Mouse (Mus musculus) heart, embryonic 11.5 days (tissue): ENCODE results near the gene Aldoc. TPM values are rescaled to one million over a fixed set of nuclear protein-coding genes. Genes with fewer than 3 reads are reported as not detected.
A peak's percentile ranks its signal among the peaks of the same experiment; 100 is the strongest.
"Not testable (repeated sequence)": the region's sequence is repeated elsewhere in the genome, so short reads cannot be mapped to it uniquely, and the experiment has no call there.

Experiments
- ATAC-seq: fragments of 200-750 bp; cut with Nextera tagmentation; replicated peaks from 2 replicates; pipeline ENCODE4 v1.8.0; 2017; ENCODE audit warnings: moderate library complexity; ENCODE audit not compliant: insufficient number of reproducible peaks, low FRiP score, low TSS enrichment
- H3K27ac ChIP-seq: fragments of 300-500 bp; sonication (generic); 2 replicates; pipeline ENCODE4 v1.5.1; 2014; ENCODE audit warnings: mild to moderate bottlenecking, low read depth, low read length
- H3K27me3 ChIP-seq: fragments of 300-500 bp; sonication (generic); 2 replicates; pipeline ENCODE4 v1.6.1; 2014; ENCODE audit warnings: mild to moderate bottlenecking, low read length, mixed read lengths; ENCODE audit not compliant: control insufficient read depth, insufficient read depth
- H3K36me3 ChIP-seq: fragments of 300-500 bp; sonication (generic); 2 replicates; pipeline ENCODE4 v1.6.1; 2014; ENCODE audit warnings: mild to moderate bottlenecking, low read length, moderate library complexity, mixed read lengths; ENCODE audit not compliant: control insufficient read depth, insufficient read depth
- H3K4me1 ChIP-seq: fragments of 300-500 bp; sonication (generic); 2 replicates; pipeline ENCODE4 v1.6.1; 2014; ENCODE audit warnings: low read length; ENCODE audit not compliant: control insufficient read depth, insufficient read depth
- H3K4me2 ChIP-seq: fragments of 300-500 bp; sonication (generic); 2 replicates; pipeline ENCODE4 v1.6.1; 2014; ENCODE audit warnings: mild to moderate bottlenecking, moderate library complexity
- H3K4me3 ChIP-seq: fragments of 300-500 bp; sonication (generic); 2 replicates; pipeline ENCODE4 v1.5.1; 2014; ENCODE audit warnings: low read depth, low read length
- H3K9ac ChIP-seq: fragments of 300-500 bp; sonication (generic); 2 replicates; pipeline ENCODE4 v1.6.1; 2014; ENCODE audit warnings: mild to moderate bottlenecking, low read depth, low read length, moderate library complexity
- H3K9me3 ChIP-seq: fragments of 300-500 bp; sonication (generic); replicated peaks from 2 replicates; pipeline ENCODE4 v1.6.1; 2016; ENCODE audit warnings: low read length; ENCODE audit not compliant: control insufficient read depth
- WGBS: fragments of 180-500 bp; shearing (Covaris S2); extraction: QIAGEN DNeasy Blood & Tissue Kit; methylation state at CpG from one replicate; pipeline ENCODE4 v1.1.7; 2014; ENCODE audit not compliant: insufficient replicate concordance; 5-methylcytosine and 5-hydroxymethylcytosine counted together
- polyA plus RNA-seq: library from polyadenylated mRNA; unstranded; fragments of >200 nt; fragmentation: Nextera tagmentation; extraction: Ambion mirVana; gene quantifications from 2 replicates; pipeline ENCODE4 v1.2.1, GENCODE M21; 2014

Gene Aldoc
- 11.2 and 12.4 TPM in 2 replicates for polyA plus RNA-seq

- Histone ChIP-seq H3K36me3 (peaks cover 29% of the 10 kb centered on the region), H3K4me3 (peak within 1 kb of the TSS; percentile 23; the same call in 1 of the 2 replicates), H3K4me1 (peaks cover 4% of the 10 kb centered on the region; the same call in 1 of the 2 replicates), H3K9ac (no peak within 1 kb of the TSS), H3K27ac (no peak within 1 kb of the TSS), H3K27me3 (no peaks in the 10 kb centered on the region), H3K9me3 (no peaks in the 10 kb centered on the region), H3K4me2 (peak within 1 kb of the TSS; percentile 52)
- 3% methylated on average over 15 of the region's 15 CpGs for WGBS
- peak; percentile 90 for ATAC-seq
Observed at GRCm38 (mm10) chr11:78322860-78323259, at the start of gene Aldoc. Gene Aldoc, plus strand, starts transcription at chr11:78322968.

GRCm38 (mm10) chr11:78275596-78275995 is 47.2 kb upstream of the Aldoc start:
- H3K4me1 ChIP-seq = no peaks in the 10 kb centered on the region
- H3K27ac ChIP-seq = no peak overlapping the region
- peaks cover 60% of the 10 kb centered on the region for H3K36me3 ChIP-seq
- 96% methylated on average over 1 of the region's 1 CpGs for WGBS
- H3K4me3 ChIP-seq = no peak overlapping the region
- no peaks in the 10 kb centered on the region for H3K27me3 ChIP-seq
- ATAC-seq = no peak
- no peak overlapping the region for H3K4me2 ChIP-seq
- H3K9me3 ChIP-seq = no peaks in the 10 kb centered on the region
- no peak overlapping the region for H3K9ac ChIP-seq

- H3K4me3 ChIP-seq, H3K9me3 ChIP-seq: not testable (repeated sequence)
- WGBS = 91% methylated on average over 4 of the region's 4 CpGs
Observed at GRCm38 (mm10) chr11:78276169-78276568, 46.6 kb upstream of the Aldoc start.

DNA sequence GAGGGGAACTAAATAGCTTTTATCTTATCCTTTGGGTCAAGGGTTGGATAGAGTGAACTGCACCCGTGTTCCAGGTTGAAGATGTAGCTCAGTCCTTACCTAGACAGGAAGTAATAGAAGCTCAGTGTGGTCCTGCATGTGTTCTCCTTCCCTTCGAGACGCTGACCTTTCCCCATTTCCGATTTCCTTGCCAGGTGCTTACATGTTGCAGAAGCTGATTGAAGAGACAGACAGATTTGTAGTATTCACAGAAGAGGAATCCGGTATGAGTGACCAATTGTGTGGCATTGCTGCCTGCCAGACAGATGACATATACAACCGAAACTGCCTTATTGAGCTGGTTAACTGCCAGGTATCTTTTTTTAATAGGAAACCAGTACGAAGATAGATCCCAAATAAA is 43.9 kb upstream of the Aldoc start:
- Histone ChIP-seq H3K4me3 (no peak overlapping the region), H3K27me3 (no peaks in the 10 kb centered on the region), H3K9ac (no peak overlapping the region), H3K4me2 (no peak overlapping the region), H3K27ac (no peak overlapping the region), H3K36me3 (peaks cover 53% of the 10 kb centered on the region), H3K4me1 (no peaks in the 10 kb centered on the region), H3K9me3 (no peaks in the 10 kb centered on the region)
- ATAC-seq = no peak
- WGBS = 78% methylated on average over 7 of the region's 7 CpGs

More at GRCm38 (mm10) chr11:78276169-78276568, 46.6 kb upstream of the Aldoc start:
- not testable (repeated sequence) for ATAC-seq, H3K27ac ChIP-seq, H3K4me1 ChIP-seq, H3K27me3 ChIP-seq, H3K9ac ChIP-seq, H3K4me2 ChIP-seq
- H3K36me3 ChIP-seq = peaks cover 63% of the 10 kb centered on the region

GRCm38 (mm10) chr11:78279586-78279985 is 43.2 kb upstream of the Aldoc start:
- Histone ChIP-seq H3K4me1 (no peaks in the 10 kb centered on the region), H3K9ac (no peak overlapping the region), H3K4me3 (no peak overlapping the region), H3K4me2 (no peak overlapping the region), H3K9me3 (no peaks in the 10 kb centered on the region), H3K27me3 (no peaks in the 10 kb centered on the region), H3K36me3 (peaks cover 46% of the 10 kb centered on the region), H3K27ac (no peak overlapping the region)
- WGBS = 89% methylated on average over 4 of the region's 4 CpGs
- ATAC-seq = no peak

- Histone ChIP-seq H3K4me2 (no peak overlapping the region), H3K36me3 (peaks cover 35% of the 10 kb centered on the region), H3K9ac (no peak overlapping the region), H3K4me1 (no peaks in the 10 kb centered on the region), H3K4me3 (no peak overlapping the region), H3K27me3 (no peaks in the 10 kb centered on the region), H3K9me3 (no peaks in the 10 kb centered on the region), H3K27ac (no peak overlapping the region)
- WGBS = 84% methylated on average over 7 of the region's 7 CpGs
- ATAC-seq = no peak
Observed at GRCm38 (mm10) chr11:78289146-78289763, 33.5 kb upstream of the Aldoc start.

DNA sequence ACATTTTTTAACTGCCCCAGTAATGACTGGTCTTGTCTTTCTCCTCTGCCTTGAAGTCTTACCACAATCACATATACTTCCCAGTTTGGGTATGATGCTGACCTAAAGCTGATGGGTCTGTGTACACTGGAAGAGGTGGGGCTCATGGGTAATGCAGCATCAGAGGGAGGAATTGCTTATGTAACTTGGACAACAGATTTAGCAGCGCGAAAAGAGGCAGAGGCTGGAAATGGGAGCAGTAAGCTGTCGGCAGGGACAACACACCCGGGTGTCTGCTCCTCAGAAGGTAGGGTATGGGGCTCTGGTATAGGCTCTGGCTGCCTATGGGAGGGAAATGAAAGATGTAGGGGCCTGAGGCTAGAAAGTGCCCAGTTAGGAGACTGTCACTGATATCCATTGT is 32.1 kb upstream of the Aldoc start, which contains the start of gene BC030499:
BC030499 (plus strand) TSS at position 188 of the 400 bp plus-strand sequence.
- 89% methylated on average over 4 of the region's 4 CpGs for WGBS
- Histone ChIP-seq H3K27me3 (no peaks in the 10 kb centered on the region), H3K36me3 (peaks cover 27% of the 10 kb centered on the region), H3K9ac (no peak within 1 kb of the TSS), H3K4me2 (no peak within 1 kb of the TSS), H3K9me3 (no peaks in the 10 kb centered on the region), H3K4me1 (no peaks in the 10 kb centered on the region), H3K27ac (no peak within 1 kb of the TSS), H3K4me3 (no peak within 1 kb of the TSS)
- ATAC-seq = no peak

GRCm38 (mm10) chr11:78294585-78294984 is 28.2 kb upstream of the Aldoc start:
- 89% methylated on average over 6 of the region's 6 CpGs for WGBS
- no peak for ATAC-seq
- H3K27ac ChIP-seq = no peak overlapping the region
- no peaks in the 10 kb centered on the region for H3K4me1 ChIP-seq
- H3K4me2 ChIP-seq = no peak overlapping the region
- no peak overlapping the region for H3K4me3 ChIP-seq
- no peaks in the 10 kb centered on the region for H3K9me3 ChIP-seq
- peaks cover 6% of the 10 kb centered on the region; the same call in 1 of the 2 replicates for H3K36me3 ChIP-seq
- H3K27me3 ChIP-seq = no peaks in the 10 kb centered on the region
- H3K9ac ChIP-seq = no peak overlapping the region

DNA sequence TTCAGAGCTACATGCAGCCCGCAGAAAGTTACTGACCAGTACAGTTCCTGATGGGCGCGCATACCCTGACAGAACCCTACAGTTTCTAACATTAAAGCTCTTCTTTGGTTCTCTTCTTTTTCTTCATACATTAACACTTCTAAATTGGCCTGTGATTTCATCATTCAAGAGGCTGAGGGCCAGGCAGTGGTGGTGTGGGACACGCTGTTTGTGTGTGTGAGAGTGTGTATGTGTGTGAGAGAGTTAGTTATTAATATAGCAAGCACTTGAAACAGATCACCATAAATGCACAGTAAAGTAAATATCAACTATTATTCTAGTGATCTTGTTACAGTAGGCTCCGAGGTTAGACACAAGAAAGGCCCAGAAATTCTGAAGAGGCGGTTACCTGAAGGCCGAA is 21.9 kb upstream of the Aldoc start:
- Histone ChIP-seq H3K27me3 (no peaks in the 10 kb centered on the region), H3K4me3 (peak overlapping the region; percentile 81), H3K27ac (peak overlapping the region; percentile 76; the same call in 1 of the 2 replicates), H3K4me1 (no peaks in the 10 kb centered on the region), H3K9ac (peak overlapping the region; percentile 59), H3K36me3 (peaks cover 13% of the 10 kb centered on the region), H3K4me2 (peak overlapping the region; percentile 81), H3K9me3 (no peaks in the 10 kb centered on the region)
- 70% methylated on average over 7 of the region's 7 CpGs for WGBS
- 0 out of 2 replicates have a peak, but pooled peaks have one; percentile 18 for ATAC-seq
